Mouse (Mus musculus): ENCODE data around the gene Eif2b4.
"Not testable (repeated sequence)": the region's sequence is repeated elsewhere in the genome, so short reads cannot be mapped to it uniquely, and the experiment has no call there.

Gene Eif2b4

DNA sequence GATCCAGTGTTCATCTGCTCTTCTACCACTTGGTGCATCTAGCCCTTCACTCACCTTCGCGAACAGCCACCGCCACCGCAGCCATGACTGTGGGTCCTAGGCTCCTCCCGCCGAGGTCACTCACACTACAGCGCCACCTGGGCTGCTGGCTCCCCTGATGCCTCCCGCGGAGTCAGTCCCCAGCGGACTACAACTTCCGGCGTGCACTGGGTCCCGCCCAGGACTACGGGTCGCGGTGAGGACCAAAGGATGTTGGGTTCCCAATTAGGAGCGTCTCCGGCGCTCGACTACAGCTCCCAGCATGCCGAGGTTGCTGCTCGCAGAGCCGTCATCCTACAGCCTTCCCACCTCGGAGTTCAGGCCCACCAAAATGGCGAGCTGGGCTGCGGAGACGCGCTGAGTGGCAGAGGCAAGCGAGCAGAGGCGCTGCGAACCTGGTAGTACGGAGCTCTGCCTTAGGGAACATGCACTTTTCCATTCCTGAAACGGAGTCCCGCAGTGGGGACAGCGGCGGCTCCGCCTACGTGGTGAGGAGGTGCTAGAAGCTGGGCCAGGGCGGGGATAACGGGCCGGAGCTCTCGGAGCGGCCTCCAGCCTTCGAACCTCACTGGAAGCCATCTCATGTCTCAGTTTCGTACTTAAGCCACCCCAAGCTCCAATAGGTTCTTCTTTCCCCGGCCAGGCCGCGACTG is at the start of gene Eif2b4, which contains the start of gene Snx17:
Gene Eif2b4 (minus strand): TSS at position 492 of the 692 bp plus-strand sequence.
Gene Snx17 (plus strand): TSS at position 289 of the 692 bp plus-strand sequence.
- peak; percentile 99 for DNase-seq (ENCODE audit: low spot score)

DNA sequence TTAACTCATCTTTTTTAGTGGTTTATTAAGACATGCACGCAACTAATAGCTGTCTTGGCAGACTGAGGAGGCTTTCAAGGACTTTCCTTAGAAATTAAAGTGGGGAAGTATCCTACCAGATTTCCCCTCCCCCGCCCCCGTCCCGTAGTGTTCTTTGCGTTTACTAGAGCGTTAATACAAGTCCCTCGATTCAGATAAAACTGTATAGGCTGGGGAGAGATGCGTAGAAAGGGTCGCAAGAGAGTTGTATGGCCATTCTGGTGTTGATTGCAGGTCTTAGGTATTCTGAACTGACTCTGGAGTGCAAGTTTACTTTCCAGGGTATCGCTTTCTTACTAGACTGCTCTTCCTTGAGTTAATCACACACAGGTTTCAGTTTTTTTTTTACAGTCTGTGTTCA is 49.0 kb upstream of the Eif2b4 start:
- no peak for DNase-seq (ENCODE audit: low spot score)

DNA sequence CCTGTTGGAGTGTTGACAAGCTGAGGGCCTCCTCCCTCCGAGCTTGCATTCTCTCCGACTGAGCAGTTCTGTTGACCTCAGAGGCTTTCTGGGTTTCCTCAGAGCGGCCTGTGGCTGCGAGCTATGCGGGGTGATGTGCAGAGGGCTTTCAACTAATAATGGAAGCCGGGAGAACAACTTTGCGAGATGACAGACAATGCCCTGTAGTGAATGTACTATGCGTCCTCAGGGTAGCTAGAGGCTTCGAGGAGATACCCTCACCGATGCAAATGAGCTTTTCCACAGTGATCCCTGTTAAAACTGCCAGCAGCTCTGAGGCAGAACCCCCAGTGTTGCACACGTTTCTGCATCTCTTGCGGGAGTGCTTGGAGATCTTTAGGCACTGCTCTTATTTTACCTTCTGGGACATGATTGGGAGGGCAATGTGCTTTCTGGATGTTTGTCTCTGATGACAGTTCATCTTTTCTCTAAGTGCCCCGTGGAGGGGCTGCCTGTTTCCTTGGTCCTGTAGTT is 48.3 kb upstream of the Eif2b4 start:
- DNase-seq (ENCODE audit: low spot score), result no peak

DNA sequence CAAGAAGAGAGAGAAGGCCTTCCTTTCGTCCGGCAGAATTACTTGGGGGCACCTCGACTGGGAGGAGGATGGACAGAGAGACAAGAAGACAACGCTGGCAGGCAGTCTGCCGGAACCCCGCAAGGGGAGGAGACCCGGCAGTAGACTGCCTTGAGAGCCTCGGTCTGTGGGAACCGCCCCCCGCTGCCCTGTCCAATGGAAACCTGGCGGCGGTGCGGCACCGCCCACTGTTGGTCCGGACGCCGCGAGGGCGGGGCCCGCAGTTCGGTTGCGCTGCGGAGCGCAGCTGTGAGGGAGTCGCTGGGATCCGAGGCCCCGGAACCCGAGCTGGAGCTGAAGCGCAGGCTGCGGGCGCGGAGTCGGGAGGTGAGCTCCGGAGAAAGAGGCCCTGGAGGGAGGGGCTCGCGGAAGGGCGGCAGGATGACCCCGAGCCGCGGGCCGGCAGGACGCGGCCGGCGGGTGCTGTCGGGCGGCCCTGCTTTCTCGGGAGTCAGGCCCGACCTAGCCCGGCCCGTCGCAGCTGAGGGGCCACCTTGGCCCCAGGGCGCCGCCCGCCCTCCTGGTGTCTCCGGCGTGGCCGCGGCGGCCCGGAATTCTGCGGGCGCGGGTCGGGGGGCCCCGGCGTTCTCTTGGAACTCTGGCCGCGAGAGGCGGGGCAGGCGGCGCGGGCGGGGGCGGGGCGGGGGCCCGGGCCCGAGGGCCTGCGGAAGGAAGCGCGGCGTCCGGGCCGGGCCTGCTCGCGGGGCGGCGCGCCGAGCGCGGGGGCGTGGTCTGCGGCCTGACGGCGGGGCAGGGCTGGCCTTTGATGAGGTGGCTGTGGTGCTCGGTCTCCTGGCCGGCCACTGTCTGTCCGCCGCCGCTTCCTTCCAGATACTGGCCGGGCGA is 47.6 kb upstream of the Eif2b4 start, which contains the start of the genes Nrbp1 and Gm9970:
Gene Nrbp1 (plus strand): TSS at position 228 of the 885 bp plus-strand sequence.
Gene Gm9970 (minus strand): TSS at position 596 of the 885 bp plus-strand sequence.
- DNase-seq (ENCODE audit: low spot score), result peak; percentile 97

DNA sequence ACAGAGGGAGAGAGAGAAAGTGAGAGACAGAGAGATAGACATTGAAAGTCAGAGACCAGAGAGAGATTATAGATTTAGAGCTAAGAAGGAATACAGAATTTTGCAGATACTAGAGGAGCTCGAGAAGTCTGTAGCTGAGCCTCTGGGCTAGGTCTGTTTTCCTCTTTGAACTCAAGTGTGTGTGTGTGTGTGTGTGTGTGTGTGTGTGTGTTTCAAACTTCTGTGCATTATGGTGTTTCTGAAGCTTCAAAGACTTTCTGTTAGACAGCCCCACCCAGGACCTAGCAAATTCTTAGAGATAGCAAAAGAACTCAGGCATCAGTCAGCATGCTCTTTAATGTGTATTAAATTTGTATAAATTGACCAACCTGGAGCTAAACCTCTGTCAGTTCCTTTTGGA is 33.4 kb upstream of the Eif2b4 start:
- no peak for DNase-seq (ENCODE audit: low spot score)

DNA sequence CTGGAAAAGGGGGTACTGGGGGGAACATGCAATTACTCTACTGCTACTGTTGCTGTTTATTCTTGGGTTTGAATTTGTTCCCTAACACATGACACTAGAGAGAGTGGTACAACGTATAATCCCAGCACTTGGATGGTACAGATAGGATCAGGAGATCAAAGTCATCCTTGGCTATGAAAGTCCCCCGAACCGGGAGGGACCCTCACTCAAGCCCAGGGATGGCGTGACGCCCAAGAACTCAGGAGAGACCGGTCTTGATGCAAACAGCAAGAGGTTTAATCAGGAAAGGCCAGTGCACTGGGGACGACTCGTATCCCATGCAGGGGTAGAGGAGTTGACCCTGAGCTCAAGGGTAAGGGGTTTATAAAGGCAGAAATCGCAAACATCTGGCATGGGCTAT is 29.5 kb upstream of the Eif2b4 start:
- no peak for DNase-seq (ENCODE audit: low spot score)

DNA sequence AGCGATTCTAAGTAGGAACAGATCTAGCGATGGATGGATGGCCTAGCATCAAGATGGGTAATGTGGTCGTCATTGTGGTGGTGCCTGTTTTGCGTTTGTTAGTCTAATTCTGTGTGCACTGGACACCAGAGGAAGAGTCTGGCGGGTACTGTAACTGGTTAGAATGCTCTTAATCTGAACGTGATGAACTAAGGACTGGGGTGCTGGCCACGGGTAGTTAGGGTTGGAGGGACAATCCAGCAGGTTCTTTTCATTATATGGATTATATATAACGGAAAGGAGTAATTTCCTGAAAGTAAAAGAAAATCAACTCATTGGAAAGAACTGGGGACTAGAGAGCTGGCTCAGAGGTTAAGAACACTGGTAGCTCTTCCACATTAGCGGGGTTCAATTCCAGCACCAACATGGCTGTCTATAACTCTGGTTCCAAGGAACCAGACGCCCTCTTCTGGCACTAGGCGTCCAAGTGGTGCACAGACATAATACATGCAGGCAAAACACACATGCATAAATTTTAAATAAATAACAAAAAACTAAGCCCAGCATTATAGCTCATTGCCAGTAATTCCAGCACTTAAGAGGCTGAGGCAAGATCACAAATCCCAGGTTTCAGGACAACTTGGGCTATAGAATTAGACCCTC is 28.2 kb upstream of the Eif2b4 start:
- peak; percentile 87 for DNase-seq (ENCODE audit: low spot score)

DNA sequence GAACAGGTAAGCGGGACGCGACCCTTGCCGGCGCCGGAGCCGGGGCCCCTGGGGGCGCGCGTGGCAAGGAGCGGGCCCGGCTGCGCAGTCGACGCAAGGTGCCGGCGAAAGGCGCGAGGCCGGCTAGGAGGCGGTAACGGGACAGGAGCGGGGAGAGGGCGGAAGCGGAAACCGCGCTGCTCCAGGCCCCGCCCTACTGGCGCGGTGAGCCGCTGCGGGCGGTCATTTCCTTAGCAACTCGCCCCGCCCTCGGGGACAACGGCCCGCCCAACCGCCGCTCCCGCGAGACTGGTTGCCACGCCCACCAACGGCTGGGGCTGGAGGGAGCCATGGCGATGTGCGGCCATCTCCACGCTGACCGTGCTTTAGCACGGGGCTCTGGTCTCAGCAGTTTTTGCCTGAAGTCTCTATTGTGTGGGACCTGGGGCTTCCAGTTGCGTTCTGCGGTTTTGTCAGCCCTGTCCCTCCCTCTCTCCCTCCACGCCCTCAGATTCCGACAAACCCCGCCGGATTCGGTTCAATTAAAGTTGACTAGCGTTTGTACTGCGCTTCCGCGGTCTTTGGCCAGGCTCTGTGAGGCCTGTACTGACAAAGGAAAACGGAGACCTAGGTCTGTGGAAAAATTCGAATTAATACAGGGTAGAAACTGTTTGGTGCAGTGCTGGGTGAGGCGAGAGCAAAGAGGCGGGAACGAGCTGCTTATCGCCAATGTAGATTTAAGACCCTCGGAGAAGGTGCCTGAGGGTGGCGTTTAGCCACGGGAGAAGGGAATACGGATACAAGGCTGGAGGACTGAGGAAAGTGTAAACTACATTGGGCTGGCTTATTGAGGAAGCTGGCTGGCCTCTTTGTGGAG is 27.4 kb upstream of the Eif2b4 start, which contains the start of gene Ppm1g:
Gene Ppm1g (minus strand): TSS at position 240 of the 856 bp plus-strand sequence.
- DNase-seq (ENCODE audit: low spot score), result peak; percentile 97

DNA sequence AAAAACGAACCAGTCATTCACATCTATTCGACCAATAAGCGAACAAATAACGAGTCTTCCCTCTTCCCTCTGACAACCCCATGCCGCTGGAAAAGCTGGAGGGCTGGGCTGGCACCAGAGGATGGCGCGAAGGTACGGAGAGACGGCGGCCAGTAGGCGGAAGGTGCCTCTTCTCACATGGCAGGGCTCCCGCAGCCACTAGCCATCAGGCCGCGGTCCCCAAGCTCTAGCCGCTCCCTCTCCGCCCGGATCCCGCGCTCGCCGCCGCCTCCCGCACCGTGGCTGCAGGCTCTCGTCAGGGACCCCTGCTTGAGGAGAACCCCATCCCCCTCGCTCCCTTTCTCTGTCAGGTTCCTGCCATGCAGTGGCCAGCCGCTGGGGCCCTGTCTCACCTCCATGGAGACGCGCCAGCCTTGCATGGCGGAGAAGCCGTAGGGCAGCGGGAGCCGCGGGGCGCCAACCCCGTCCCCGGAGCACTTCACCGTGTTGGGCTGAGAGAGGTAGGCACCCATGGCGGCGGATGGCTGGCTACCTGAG is 26.7 kb upstream of the Eif2b4 start:
- DNase-seq (ENCODE audit: low spot score), result peak; percentile 64

DNA sequence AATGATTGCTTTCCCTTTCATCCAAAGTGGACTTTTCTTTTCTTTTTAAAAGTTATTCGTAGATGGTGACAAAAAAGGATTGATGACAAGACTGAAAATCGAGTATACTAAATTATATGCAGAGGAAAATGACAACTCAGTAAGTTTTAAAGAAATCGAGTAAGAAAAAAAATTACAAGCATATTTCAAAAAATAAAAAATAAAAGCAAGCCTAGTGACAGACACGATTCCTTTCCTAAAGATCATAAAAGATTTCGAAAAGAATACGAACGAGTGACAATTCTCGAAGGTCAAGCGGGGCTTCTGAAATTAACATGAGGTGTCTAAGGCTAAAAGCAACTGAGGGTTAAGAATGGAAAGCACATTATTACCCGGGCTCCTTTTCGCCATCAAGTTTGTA is 26.2 kb upstream of the Eif2b4 start:
- DNase-seq (ENCODE audit: low spot score), result no peak

DNA sequence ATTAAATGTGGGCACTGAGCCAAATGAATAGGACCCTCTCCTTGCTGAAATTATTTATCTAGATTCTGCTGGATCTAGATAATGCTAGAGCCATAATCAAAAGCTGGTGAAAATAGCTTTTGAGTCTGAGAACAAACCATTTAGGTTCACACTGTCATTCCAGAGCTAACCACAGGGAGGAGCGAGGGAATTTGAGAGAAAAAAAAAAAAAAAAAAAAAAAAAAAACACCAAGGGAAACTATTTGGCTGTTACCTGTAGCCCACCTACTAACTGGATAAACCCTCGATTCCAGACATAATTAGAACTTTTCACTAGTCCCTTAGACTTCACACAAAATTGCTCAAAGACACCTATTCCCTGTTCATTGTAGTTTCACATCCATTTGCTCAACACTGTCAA is 25.8 kb upstream of the Eif2b4 start:
- DNase-seq (ENCODE audit: low spot score), result peak; percentile 60

DNA sequence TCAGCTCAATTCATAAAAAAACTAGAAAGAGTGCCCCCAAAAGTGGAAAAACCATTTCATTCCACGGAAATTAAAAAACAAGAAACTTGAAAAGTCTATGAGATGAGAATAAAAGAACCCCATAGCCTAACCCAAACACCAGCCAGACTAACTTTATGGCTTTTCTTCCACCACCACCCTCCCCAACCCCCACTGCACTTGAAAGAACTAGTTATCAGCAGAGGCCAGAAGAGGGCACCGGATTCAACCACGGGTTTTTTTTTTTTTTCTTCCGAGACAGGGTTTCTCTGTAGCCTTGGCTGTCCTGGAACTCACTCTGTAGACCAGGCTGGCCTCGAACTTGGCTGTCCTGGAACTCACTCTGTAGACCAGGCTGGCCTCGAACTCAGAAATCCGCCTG is 25.1 kb upstream of the Eif2b4 start:
- no peak for DNase-seq (ENCODE audit: low spot score)

DNA sequence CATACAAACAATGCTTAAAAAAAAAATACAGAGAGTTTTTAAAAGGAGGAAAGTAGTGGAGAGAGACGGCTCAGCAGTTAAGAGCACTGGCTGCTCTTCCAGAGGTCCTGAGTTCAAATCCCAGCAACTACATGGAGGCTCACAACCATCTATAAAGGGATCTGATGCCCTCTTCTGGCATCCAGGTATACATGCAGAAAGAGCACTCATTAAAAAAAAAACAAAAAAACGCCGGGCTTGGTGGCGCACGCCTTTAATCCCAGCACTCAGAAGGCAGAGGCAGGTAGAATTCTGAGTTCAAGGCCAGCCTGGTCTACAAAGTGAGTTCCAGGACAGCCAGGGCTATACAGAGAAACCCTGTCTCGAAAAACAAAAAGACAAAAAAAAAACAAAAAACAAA is 23.3 kb upstream of the Eif2b4 start:
- DNase-seq (ENCODE audit: low spot score), result not testable (repeated sequence)

DNA sequence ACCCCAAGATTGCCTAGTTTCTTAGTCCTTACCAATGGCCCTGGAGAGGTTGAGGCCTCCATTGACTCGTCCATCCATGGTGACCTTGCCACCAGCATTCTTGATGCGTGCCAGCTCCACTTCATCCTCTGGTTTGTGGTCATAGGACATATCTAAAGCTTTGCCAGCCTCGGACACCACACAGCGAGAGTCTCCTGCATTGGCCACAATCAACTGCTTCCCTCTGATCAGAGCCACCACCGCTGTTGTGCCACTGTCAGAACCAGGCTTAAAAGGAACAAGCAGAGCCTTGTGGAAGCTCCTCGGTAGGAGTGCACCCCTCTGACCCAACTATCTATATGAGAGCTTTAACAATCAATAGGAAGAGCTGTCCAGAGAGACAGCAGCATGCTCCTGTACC is 11.2 kb upstream of the Eif2b4 start:
- no peak for DNase-seq (ENCODE audit: low spot score)

DNA sequence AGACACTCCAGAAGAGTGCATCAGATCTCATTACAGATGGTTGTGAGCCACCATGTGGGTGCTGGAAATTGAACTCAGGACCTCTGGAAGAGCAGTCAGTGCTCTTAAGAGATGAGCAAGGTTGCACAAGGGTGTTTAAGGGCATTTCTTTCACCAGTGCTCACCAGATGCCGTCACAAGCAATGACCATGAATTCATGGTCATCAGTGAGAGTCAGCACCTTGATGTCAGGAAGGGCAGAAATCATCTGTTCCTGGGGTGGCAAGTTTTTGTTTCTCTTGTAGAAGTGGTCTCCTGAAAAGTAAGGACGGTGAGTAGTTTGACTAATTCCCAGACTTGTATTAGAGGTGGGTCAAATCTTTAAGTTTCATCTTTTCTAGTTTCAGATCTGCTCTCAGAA is 10.6 kb upstream of the Eif2b4 start:
- DNase-seq (ENCODE audit: low spot score), result no peak

DNA sequence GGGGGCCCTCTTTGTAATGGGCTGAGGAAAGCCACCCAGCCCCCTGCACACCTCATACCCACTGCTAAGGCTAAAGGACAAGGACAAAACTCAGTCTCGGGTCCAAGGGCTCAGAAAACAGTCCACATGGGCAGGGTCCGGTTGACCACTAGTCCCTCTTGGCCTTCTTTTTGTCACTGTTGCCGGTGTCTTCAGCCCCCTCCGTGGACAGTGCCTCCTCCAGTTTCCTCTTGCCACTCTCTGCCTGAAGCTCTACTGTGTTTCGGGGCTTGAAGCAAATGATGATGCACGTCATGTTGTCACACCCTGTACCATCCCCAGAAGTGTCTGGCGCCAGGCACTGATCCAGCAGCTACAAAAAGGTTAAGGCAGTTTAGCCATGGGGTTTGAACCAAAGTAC is 9.7 kb upstream of the Eif2b4 start:
- no peak for DNase-seq (ENCODE audit: low spot score)

DNA sequence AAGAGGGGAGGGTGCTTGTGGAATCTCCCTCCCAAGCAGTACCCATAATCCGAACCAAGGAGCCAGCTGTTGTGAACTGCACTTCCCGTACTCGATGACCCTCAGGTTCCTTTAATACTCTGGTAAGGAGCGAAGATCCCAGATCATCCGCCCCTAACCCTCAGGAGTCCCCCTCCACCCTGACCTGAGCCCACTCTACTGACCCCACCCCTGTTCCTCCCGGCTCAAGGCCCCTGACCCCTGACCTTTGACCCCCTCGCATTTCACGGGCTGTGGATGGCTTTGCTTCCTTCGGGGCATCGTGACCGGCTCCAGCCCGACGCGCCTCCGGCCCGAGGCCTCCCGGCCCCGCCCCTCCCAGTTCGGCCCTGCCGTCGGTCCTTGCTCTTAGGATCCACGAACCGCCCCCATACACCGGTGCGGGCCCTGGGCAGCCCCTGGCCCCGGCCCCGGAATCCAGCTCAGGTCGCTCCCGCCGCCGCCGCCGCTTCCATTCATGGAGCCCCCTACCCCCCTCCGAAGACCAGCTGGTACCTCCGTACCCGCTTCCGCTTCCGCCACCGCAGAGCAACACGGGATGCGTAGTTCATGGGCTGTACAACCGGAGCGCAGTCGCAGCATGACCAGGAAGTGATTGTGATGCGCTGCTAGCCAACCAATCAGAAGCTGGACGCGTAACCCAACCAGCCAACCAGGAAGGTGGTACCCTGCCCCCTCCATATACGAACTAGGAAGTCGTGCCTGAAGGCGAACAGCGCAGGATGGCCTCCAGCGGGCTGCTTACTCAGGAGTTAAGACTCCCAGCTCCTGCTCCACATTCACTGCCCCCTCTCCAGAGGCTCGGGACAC is 8.7 kb upstream of the Eif2b4 start, which contains the start of gene Zfp513:
Gene Zfp513 (minus strand): TSS at position 562 of the 849 bp plus-strand sequence.
- peak; percentile 98 for DNase-seq (ENCODE audit: low spot score)

DNA sequence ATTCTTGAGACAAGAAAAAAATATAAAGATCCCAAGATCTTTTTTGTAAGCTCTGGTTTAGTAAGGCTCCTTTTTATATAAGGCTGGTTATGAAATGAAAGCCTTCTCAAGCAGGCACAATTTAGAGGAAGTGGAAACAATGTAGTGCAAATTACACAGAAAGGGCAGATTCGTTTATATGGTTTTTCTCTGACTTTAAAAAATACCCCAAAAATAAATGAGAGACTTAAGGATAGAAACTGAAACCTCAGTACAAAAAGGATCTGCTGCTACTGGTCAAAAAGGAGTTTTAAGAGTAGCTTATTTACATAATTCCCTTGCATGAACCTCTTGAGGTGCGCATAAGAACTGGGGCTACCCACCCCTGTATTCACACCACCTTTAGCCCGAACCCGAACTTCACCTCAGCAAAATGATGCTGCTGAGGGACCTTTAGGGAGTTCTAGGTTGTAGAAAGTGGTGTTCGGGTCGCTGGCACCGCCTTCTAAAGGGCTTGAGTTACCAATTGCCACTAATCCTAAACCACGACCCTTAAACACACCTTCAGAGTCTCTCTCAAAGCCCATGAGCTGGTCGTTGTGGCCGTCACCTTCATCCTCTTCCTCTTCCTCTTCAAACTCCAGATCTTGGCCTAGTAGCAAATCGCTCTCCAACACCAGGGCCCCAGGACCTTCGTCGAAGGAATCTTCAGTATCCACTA is 8.0 kb upstream of the Eif2b4 start:
- no peak for DNase-seq (ENCODE audit: low spot score)

DNA sequence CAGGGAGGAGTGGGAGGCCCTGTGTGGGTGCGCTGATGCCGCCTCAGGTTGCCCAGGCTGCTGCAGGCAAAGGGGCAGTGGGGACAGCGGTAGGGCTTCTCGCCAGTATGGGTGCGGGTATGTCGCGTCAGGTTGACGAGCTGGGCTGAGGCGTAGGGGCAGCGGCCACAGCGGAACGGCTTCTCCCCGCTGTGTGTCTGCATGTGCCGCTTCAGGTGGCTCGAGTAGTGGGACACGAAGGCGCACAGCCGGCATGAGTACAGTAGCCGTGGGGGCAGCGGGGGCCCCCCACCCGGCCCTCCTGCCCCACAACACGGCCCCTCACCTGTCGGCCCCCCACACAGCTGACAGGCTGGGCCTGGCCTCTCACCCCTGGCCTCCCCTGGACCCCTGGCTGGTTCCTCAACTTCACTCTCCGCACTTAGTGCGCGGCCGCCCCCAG is 7.1 kb upstream of the Eif2b4 start:
- no peak for DNase-seq (ENCODE audit: low spot score)
